Mouse (Mus musculus) C2C12 (cell line): ENCODE data around the gene Tigit. TPM values are rescaled to one million over a fixed set of nuclear protein-coding genes. Genes with fewer than 3 reads are reported as not detected.

Experiments
- H3K27me3 ChIP-seq: one replicate; pipeline ENCODE4 v1.6.1; 2011; ENCODE audit not compliant: control insufficient read depth, insufficient read depth, insufficient read length
- H3K36me3 ChIP-seq: one replicate; pipeline ENCODE4 v1.6.1; 2011; ENCODE audit not compliant: control insufficient read depth, insufficient read depth
- H3K4me3 ChIP-seq: one replicate; pipeline ENCODE4 v1.5.1; 2011; ENCODE audit warnings: mild to moderate bottlenecking, control low read depth; ENCODE audit not compliant: poor library complexity, insufficient read depth, severe bottlenecking
- H3K79me2 ChIP-seq: one replicate; pipeline ENCODE4 v1.6.1; 2011; ENCODE audit not compliant: control insufficient read depth, insufficient read depth
- H3K79me3 ChIP-seq: one replicate; pipeline ENCODE4 v1.6.1; 2011; ENCODE audit warnings: low read depth, control low read depth
- H3ac ChIP-seq: one replicate; pipeline ENCODE3; 2011; ENCODE audit warnings: low read depth; ENCODE audit not compliant: control insufficient read depth, insufficient read length
- CEBPB ChIP-seq: IDR thresholded peaks from one replicate; pipeline ENCODE4 v1.6.1; 2011; ENCODE audit warnings: low read depth, mild to moderate bottlenecking, control low read depth, moderate library complexity
- CTCF ChIP-seq: IDR thresholded peaks from one replicate; pipeline ENCODE4 v1.5.1; 2011; ENCODE audit not compliant: control insufficient read depth, insufficient read depth, insufficient read length
- FOSL1 ChIP-seq: IDR thresholded peaks from one replicate; pipeline ENCODE4 v1.8.0; 2011; ENCODE audit warnings: mild to moderate bottlenecking, low read length; ENCODE audit not compliant: poor library complexity, insufficient read depth, severe bottlenecking
- MAX ChIP-seq: IDR thresholded peaks from one replicate; pipeline ENCODE4 v1.6.1; 2011; ENCODE audit warnings: mild to moderate bottlenecking, control low read depth
- MYOD1 ChIP-seq: IDR thresholded peaks from one replicate; pipeline ENCODE4 v1.6.1; 2011; ENCODE audit warnings: low read depth; ENCODE audit not compliant: control insufficient read depth, insufficient read length
- MYOG ChIP-seq: IDR thresholded peaks from one replicate; pipeline ENCODE4 v1.6.1; 2011; ENCODE audit not compliant: control insufficient read depth, insufficient read length; ENCODE audit errors: extremely low read depth
- USF1 ChIP-seq: IDR thresholded peaks from one replicate; pipeline ENCODE4 v1.6.1; 2011; ENCODE audit warnings: low read depth, mild to moderate bottlenecking, control low read depth, moderate library complexity
- polyA plus RNA-seq: library from polyadenylated mRNA; unstranded; fragments of >200 nt; fragmentation: generic; extraction: Trizol; gene quantifications from one replicate; pipeline ENCODE4 v1.2.1, GENCODE M21; 2012; ENCODE audit warnings: missing spikeins

Gene Tigit
- polyA plus RNA-seq, 1 experiment = 10.1 TPM

- Histone ChIP-seq H3K79me3 (no peaks in the 10 kb centered on the region), H3ac (no peak overlapping the region), H3K79me2 (no peaks in the 10 kb centered on the region), H3K36me3 (peaks cover 22% of the 10 kb centered on the region), H3K27me3 (no peaks in the 10 kb centered on the region), H3K4me3 (no peak overlapping the region)
- TF ChIP-seq CTCF (no peak), MYOD1 (no peak), FOSL1 (no peak), USF1 (no peak), MAX (no peak), MYOG (no peak), CEBPB (no peak)
Observed at GRCm38 (mm10) chr16:43616348-43616747, 47.6 kb downstream of the Tigit start.

- no peaks in the 10 kb centered on the region for H3K79me3 ChIP-seq
- no peak overlapping the region for H3ac ChIP-seq
- no peak overlapping the region for H3K4me3 ChIP-seq
- TF ChIP-seq MAX (no peak), CEBPB (no peak), MYOG (no peak), CTCF (no peak), USF1 (no peak)
- H3K79me2 ChIP-seq = no peaks in the 10 kb centered on the region
- no peaks in the 10 kb centered on the region for H3K27me3 ChIP-seq
- peaks cover 18% of the 10 kb centered on the region for H3K36me3 ChIP-seq
Observed at GRCm38 (mm10) chr16:43610375-43610774, 53.6 kb downstream of the Tigit start.

- no peak for TF ChIP-seq CTCF
- TF ChIP-seq CEBPB = no peak
- TF ChIP-seq MYOD1 = no peak
- no peak for TF ChIP-seq FOSL1
- no peak for TF ChIP-seq USF1
- TF ChIP-seq MYOG = no peak
- TF ChIP-seq MAX = no peak
- no peaks in the 10 kb centered on the region for H3K79me3 ChIP-seq
- H3ac ChIP-seq = no peak overlapping the region
- H3K36me3 ChIP-seq = peaks cover 18% of the 10 kb centered on the region
- H3K4me3 ChIP-seq = no peak overlapping the region
- no peaks in the 10 kb centered on the region for H3K79me2 ChIP-seq
- H3K27me3 ChIP-seq = no peaks in the 10 kb centered on the region
Observed at GRCm38 (mm10) chr16:43608066-43608465, 55.9 kb downstream of the Tigit start.

- H3K4me3 ChIP-seq = no peak overlapping the region
- no peaks in the 10 kb centered on the region for H3K79me2 ChIP-seq
- H3K79me3 ChIP-seq = no peaks in the 10 kb centered on the region
- no peaks in the 10 kb centered on the region for H3K27me3 ChIP-seq
- H3ac ChIP-seq = no peak overlapping the region
- TF ChIP-seq MAX (no peak), CEBPB (no peak), FOSL1 (no peak), CTCF (no peak), MYOD1 (no peak), MYOG (no peak), USF1 (no peak)
- H3K36me3 ChIP-seq = peaks cover 12% of the 10 kb centered on the region
Observed at GRCm38 (mm10) chr16:43607086-43607485, 56.9 kb downstream of the Tigit start.

- Histone ChIP-seq H3K36me3 (peaks cover 10% of the 10 kb centered on the region), H3K27me3 (no peaks in the 10 kb centered on the region), H3ac (no peak overlapping the region), H3K79me2 (no peaks in the 10 kb centered on the region), H3K4me3 (no peak overlapping the region), H3K79me3 (no peaks in the 10 kb centered on the region)
- TF ChIP-seq CEBPB (no peak), FOSL1 (no peak), CTCF (no peak), USF1 (no peak), MYOD1 (no peak), MYOG (no peak), MAX (no peak)
Observed at GRCm38 (mm10) chr16:43604399-43605013, 59.4 kb downstream of the Tigit start.

- Histone ChIP-seq H3K79me3 (no peaks in the 10 kb centered on the region), H3K4me3 (no peak overlapping the region), H3ac (no peak overlapping the region), H3K36me3 (peaks cover 8% of the 10 kb centered on the region), H3K79me2 (no peaks in the 10 kb centered on the region), H3K27me3 (no peaks in the 10 kb centered on the region)
- TF ChIP-seq MYOD1 (no peak), CTCF (no peak), CEBPB (no peak), MYOG (no peak), MAX (no peak), FOSL1 (no peak), USF1 (no peak)
Observed at GRCm38 (mm10) chr16:43603591-43604141, 60.3 kb downstream of the Tigit start.
